10 mouse cellular contexts compared by ENCODE assay signal in genomic region chr4:133120833-133121321, GRCm38 (mm10). TPM values are rescaled to one million over a fixed set of nuclear protein-coding genes. Genes with fewer than 3 reads are reported as not detected.
A peak's percentile ranks its signal among the peaks of the same experiment; 100 is the strongest.
DNase-seq lines count a peak whose midpoint lies in the region; ATAC-seq and TF ChIP-seq lines count a peak whose summit lies in the region.
"Had no signal": no experiment of that assay in that cellular context is flagged by ENCODE, and none has a peak within 500 bp of the region (broad histone marks: within the 10 kb centered on the region; RNA-seq: fewer than 3 reads in every experiment).

No protein-coding gene starts in this region.

- no peak for ATAC-seq in heart, embryonic 13.5 days (ENCODE audit: extremely low read depth, insufficient number of reproducible peaks, low FRiP score, low TSS enrichment)
- ATAC-seq in forebrain, embryonic 15.5 days (replicated peaks) = no peak
- ATAC-seq in limb, embryonic 15.5 days (ENCODE audit: insufficient number of reproducible peaks, low FRiP score, low TSS enrichment, low read depth) = no peak

- H3K4me2 ChIP-seq in heart, embryonic 13.5 days = peak overlapping the region; percentile 35
- H3K4me2 ChIP-seq in forebrain, embryonic 15.5 days (replicated peaks) = no peak overlapping the region; the same call in 1 of the 2 replicates
- H3K4me2 ChIP-seq in limb, embryonic 15.5 days = 0 out of 2 replicates have a peak overlapping the region, but pooled peaks have one; percentile 12
- H3K4me2 ChIP-seq: liver, embryonic 15.5 days had no signal

- no peaks in the 10 kb centered on the region for H3K27me3 ChIP-seq in heart, embryonic 13.5 days (replicated peaks)
- no peaks in the 10 kb centered on the region for H3K27me3 ChIP-seq in forebrain, embryonic 15.5 days
- H3K27me3 ChIP-seq in limb, embryonic 15.5 days = no peaks in the 10 kb centered on the region
- H3K27me3 ChIP-seq: liver, embryonic 15.5 days had no signal

- H3K36me3 ChIP-seq in heart, embryonic 13.5 days = no peaks in the 10 kb centered on the region
- no peaks in the 10 kb centered on the region; the same call in 1 of the 2 replicates for H3K36me3 ChIP-seq in ES-E14 (ENCODE audit: control insufficient read depth, insufficient read depth, low read length, poor library complexity, severe bottlenecking)
- H3K36me3 ChIP-seq in forebrain, embryonic 15.5 days = no peaks in the 10 kb centered on the region
- H3K36me3 ChIP-seq in limb, embryonic 15.5 days = no peaks in the 10 kb centered on the region
- H3K36me3 ChIP-seq: G1E; liver, embryonic 15.5 days had no signal

- no peak for DNase-seq in heart, adult 8-10 months (ENCODE audit: low spot score)
- DNase-seq in ES-E14 (ENCODE audit: low read depth, low spot score) = no peak
- no peak for DNase-seq in urinary bladder, adult 2 months (ENCODE audit: low spot score)
- no peak for DNase-seq in thymus, adult 18-20 months
- DNase-seq in adrenal gland, postnatal 25 days = no peak

- 0 out of 2 replicates have a peak overlapping the region, but pooled peaks have one; percentile 5 for H3K27ac ChIP-seq in heart, embryonic 13.5 days (replicated peaks)
- peak overlapping the region; percentile 100 for H3K27ac ChIP-seq in ES-E14 (ENCODE audit: insufficient read depth, low read depth, low read length, poor library complexity, severe bottlenecking)
- peak overlapping the region; percentile 47; the same call in 1 of the 2 replicates for H3K27ac ChIP-seq in forebrain, embryonic 15.5 days (replicated peaks)
- peak overlapping the region; percentile 74 for H3K27ac ChIP-seq in limb, embryonic 15.5 days
- H3K27ac ChIP-seq: liver, embryonic 15.5 days had no signal

- WGBS in heart, embryonic 13.5 days = 16% methylated on average over 11 of the region's 11 CpGs
- 13% methylated on average over 10 of the region's 11 CpGs for WGBS in forebrain, embryonic 15.5 days
- 12% methylated on average over 11 of the region's 11 CpGs for WGBS in limb, embryonic 15.5 days

- peak overlapping the region; percentile 47 for H3K9ac ChIP-seq in heart, embryonic 13.5 days
- H3K9ac ChIP-seq in ES-E14 (ENCODE audit: insufficient read depth, low read depth, low read length, poor library complexity, severe bottlenecking) = peak overlapping the region; percentile 29; the same call in 1 of the 2 replicates
- no peak overlapping the region for H3K9ac ChIP-seq in forebrain, embryonic 15.5 days (replicated peaks)
- no peak overlapping the region for H3K9ac ChIP-seq in limb, embryonic 15.5 days
- H3K9ac ChIP-seq: liver, embryonic 15.5 days had no signal

- H3K4me1 ChIP-seq in heart, embryonic 13.5 days = peaks cover 55% of the 10 kb centered on the region
- peaks cover 6 to 27% of the 10 kb centered on the region in 2 experiments; a peak in 3 of 4 replicates for H3K4me1 ChIP-seq in ES-E14 (ENCODE audit: control insufficient read depth in 2 of 2, insufficient read depth in 2 of 2, low read length in 2 of 2, poor library complexity in 1 of 2)
- peaks cover 15% of the 10 kb centered on the region for H3K4me1 ChIP-seq in forebrain, embryonic 15.5 days
- H3K4me1 ChIP-seq in limb, embryonic 15.5 days = peaks cover 51% of the 10 kb centered on the region

- no peak overlapping the region for H3K4me3 ChIP-seq in heart, embryonic 13.5 days
- no peak overlapping the region for H3K4me3 ChIP-seq in ES-E14 (ENCODE audit: insufficient read depth in 1 of 2, low read depth in 1 of 2, low read length in 2 of 2, poor library complexity in 1 of 2, severe bottlenecking in 1 of 2)
- no peak overlapping the region for H3K4me3 ChIP-seq in forebrain, embryonic 15.5 days
- no peak overlapping the region for H3K4me3 ChIP-seq in limb, embryonic 15.5 days
- H3K4me3 ChIP-seq: liver, embryonic 15.5 days had no signal

- in situ Hi-C loops in ES-E14 (cut with MboI; ENCODE audit: low sequenced_read_pairs in 2 of 2, unreplicated experiment in 2 of 2) = no loop called here

- H3K9me3 ChIP-seq in heart, embryonic 13.5 days = peaks cover 9% of the 10 kb centered on the region
- H3K9me3 ChIP-seq in ES-E14 (ENCODE audit: control insufficient read depth, insufficient read depth, low read depth, low read length) = no peaks in the 10 kb centered on the region
- no peaks in the 10 kb centered on the region for H3K9me3 ChIP-seq in forebrain, embryonic 15.5 days
- H3K9me3 ChIP-seq in limb, embryonic 15.5 days = no peaks in the 10 kb centered on the region
- H3K9me3 ChIP-seq: liver, embryonic 15.5 days had no signal

TF ChIP-seq in ES-E14, 5 proteins besides CTCF, POLR2A, EP300 and RAD21:
- TF ChIP-seq HCFC1 (IDR thresholded peaks at IDR 0.05; ENCODE audit: borderline replicate concordance, insufficient read depth, low read length) (no peak), ZNF384 (IDR thresholded peaks at IDR 0.05; ENCODE audit: low read depth, low read length) (no peak), MAFK (IDR thresholded peaks at IDR 0.05; ENCODE audit: insufficient read depth, low read depth, low read length) (no peak), ZC3H11A (IDR thresholded peaks at IDR 0.05; ENCODE audit: borderline replicate concordance, low read depth, low read length) (no peak), CHD2 (IDR thresholded peaks at IDR 0.05; ENCODE audit: low read depth, low read length) (no peak)
TF ChIP-seq in ES-E14: peak in this region for 0.

RNA-seq across cellular contexts. Expression of gene Wasf2, which starts 9.4 kb away (rescaled TPM):
- polyA plus RNA-seq in heart, embryonic 13.5 days (2015; fragmentation: Nextera tagmentation; extraction: Ambion mirVana) = 64.6 and 72.7 TPM in 2 replicates
- total RNA-seq in heart, adult 8-10 months (2022) = 10 to 100 TPM; 64.1 to 87.2 (median 71.5) TPM
- 31.8 and 32.3 TPM in 2 replicates for total RNA-seq in ES-E14 (2012; rRNA removed)
- 31.8 and 33.6 TPM in 2 replicates for polyA plus RNA-seq in forebrain, embryonic 15.5 days (2015; fragmentation: Nextera tagmentation; extraction: Ambion mirVana)
- polyA plus RNA-seq in limb, embryonic 15.5 days (2015; fragmentation: Nextera tagmentation; extraction: Ambion mirVana) = 117 and 129 TPM in 2 replicates
- polyA plus RNA-seq in urinary bladder, adult 2 months (2012; rRNA removed) = 44.4 and 59.3 TPM in 2 replicates
- total RNA-seq in adrenal gland, postnatal 25 days (2021) = 107 and 137 TPM in 2 replicates

Comparison
In these comparisons a context has a peak if more than half of its experiments do, and no peak if none do; other contexts are left out.
1. H3K27ac ChIP-seq: peak in every context shown above with its lines; median percentile 100 in ES-E14; 74 in limb, embryonic 15.5 days; 47 in forebrain, embryonic 15.5 days; 5 in heart, embryonic 13.5 days.
2. H3K9ac ChIP-seq: peak in heart, embryonic 13.5 days (single experiment) and ES-E14 (single experiment); none in forebrain, embryonic 15.5 days (single experiment) and limb, embryonic 15.5 days (single experiment).